Mouse (Mus musculus): Measurements from ENCODE around the gene Srpx.

Gene Srpx

DNA sequence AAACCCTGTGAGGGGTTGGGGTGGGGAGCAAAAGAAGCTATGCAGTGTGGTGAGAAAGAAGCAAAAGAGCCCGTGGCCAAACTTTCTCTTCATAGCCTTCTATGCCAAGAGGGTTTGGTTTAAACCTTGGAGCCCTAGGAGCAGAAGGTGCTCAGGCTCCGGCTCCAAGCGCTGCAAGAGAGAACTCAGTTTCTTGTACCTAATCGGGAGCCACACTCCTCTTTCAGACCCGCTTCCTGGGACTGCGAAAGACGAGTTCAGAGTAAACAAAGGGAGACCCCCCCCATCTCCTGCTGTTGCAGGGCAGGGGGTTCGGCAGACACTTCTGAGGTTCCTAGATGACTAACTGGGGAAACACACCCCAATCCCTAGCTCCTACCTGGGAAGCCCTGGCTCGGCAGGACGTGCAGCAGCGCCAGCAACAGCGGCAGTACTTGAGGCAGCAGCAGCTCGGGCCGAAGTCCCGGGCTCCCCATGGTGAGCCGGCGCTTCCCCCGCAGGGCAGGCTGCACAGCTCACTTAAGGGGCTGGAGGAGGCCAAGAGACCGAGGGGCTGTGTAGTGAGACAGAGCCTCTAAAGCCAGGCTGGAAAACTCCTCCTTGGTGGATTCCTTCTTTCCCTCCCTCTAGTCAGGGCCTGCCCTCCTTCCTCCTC lies at the start of gene Srpx:
Gene Srpx (minus strand): TSS at position 645 of the 655 bp plus-strand sequence.
- in situ Hi-C loops (cut with MboI, MseI) = no loop called here

DNA sequence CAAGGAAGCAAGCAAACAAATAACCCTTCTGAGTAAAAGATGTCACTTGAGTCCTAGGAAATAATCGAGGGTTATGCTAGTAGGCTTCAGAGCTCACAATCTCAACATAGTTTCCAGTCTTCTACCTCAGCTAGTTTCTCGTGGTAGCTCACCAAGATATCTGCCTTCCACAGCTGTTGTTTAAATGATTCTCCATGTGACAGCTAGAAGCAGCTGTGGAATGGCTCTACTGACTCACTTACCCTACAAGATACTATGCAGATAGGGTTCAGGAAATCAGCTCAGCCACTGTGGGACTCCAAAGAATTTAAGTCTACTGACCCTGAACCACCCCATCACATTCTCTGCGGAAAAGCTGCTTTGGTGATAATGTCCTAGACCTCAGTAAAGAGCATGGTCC lies 34.9 kb upstream of the Srpx start:
- in situ Hi-C loops (cut with MboI, MseI) = no loop called here

DNA sequence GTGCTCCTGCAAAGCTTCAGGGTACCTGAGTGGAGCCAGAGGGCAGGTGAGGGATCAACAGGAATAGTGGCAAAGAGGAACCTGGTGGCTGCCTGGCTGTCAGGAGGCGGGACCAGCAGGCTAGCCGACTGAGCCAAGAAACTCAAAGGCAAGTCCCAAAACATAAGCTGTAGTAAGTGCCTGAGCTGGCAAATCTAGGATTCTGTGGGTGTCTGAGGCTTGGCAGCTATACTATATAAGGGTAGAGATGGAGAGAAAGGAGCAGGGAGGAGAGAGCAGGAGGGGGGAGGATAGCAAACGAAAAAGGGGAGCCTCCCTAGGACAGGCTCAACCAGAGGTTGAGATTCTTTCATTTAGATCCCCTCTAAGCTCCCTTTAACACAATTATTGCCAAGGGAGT lies 1.7 kb downstream of the Srpx start:
- in situ Hi-C loops (cut with MboI, MseI) = no loop called here

DNA sequence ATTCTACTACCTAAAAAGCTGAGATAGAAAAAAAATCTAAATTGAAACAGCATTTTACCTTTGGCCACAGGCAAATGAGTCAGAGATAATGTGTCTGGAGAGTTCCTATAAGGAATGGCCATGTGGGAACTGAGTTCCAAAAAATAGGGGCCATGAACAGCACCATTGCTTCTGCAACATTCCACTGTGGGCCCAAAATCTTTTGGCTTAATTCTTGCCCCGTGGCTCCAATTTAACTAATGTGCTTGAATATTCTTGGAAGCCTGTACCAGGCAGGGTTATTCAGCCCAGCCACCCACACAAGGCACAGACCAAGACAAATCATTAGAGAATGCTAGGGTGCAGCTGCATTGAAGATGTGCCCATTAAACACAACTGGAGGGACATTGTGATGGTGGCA lies 6.8 kb downstream of the Srpx start:
- in situ Hi-C loops (cut with MboI, MseI) = no loop called here

DNA sequence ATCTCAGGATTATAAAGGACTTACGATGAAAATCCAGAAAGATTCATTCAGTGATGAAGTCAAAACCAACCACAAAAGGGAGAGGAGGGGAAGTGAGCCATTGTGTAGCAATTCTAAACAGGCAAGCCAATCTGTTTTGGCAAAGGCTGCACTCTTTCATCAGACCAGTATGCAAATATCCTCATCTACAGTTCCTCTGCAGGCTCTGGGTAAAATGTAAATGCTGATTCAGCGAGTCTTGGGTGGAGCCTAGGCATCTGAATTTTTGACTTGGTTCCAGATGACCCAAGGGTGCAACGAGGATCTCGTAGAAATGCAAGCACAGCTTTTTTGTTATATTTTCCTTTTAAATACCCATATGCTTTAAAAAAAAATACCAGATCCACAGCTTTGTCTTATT lies 9.0 kb downstream of the Srpx start:
- in situ Hi-C loops (cut with MboI, MseI) = no loop called here

DNA sequence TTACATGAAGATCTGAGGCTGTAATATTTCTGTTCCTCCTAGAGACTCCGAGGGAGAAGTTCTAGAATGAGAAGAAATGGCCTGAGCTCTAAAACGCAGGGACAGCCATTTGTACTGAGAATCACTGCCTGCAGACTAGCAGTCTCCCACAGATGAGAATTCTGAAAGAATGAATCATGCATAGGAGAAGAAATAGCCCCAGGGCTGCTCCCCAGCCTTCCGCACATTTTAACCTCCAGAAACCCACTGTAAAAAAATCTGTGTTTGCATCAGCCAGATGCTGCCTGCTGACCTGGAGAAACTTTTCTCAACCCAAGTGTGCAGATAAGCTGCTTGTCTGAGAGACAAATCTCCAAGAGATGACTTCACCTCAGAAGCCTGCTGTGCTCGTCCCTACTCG lies 12.0 kb downstream of the Srpx start:
- in situ Hi-C loops (cut with MboI, MseI) = no loop called here

DNA sequence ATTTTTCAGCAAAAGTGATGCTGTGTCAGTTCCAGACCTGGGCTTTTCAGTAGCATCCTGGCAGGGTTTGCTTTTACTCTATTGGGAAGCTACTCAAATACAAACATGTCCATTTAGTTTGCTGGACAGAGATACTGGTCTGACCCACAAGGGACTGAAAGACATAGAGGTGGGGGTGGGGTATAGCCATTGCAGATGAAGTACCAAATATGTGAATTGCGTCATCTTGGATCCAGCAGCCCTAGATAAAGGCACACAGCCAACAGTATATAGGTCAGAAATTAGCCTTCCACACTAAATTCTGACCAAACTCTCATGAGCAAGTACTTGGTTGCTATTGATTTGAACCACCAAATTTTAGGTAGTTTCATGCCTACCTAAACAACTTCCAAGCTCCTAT lies 14.8 kb downstream of the Srpx start:
- in situ Hi-C loops (cut with MboI, MseI) = no loop called here

DNA sequence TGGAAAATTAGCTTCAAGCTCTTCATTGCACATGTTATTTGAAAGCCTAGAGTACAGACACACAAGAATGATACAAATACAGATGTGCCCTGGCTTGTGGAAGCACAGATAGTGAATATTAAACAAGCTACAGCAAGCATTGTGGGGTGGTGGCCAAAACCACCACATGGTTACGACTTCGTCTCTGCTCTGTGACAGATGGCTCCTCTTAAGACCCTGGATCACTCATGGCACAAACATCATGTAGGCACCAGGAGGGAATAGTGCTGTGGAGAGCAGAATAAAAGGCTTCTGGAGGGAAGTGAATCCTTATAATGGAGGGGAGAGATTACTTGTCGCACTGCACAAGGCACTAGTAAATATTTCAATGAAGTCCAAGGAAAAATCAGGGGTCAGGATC lies 21.7 kb downstream of the Srpx start:
- in situ Hi-C loops (cut with MboI, MseI) = no loop called here

DNA sequence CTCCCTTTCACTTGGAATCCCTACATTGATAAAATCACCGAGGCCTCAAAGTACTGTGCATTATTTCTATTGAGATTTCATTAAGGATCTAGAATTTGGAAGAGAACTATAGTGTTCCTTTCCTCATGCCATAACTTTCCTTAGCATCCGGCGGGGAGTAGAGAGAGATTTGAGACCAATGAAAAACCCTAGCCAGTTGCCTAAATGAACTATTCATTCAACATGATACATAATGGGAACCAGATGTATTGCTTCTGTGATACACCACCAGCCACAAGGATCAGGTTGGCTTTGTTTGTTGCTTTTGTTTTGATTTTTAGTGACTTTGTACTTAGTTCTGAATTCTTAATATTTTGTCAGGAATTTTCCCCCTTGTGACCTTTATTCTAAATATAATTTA lies 37.1 kb downstream of the Srpx start:
- in situ Hi-C loops (cut with MboI, MseI) = no loop called here

DNA sequence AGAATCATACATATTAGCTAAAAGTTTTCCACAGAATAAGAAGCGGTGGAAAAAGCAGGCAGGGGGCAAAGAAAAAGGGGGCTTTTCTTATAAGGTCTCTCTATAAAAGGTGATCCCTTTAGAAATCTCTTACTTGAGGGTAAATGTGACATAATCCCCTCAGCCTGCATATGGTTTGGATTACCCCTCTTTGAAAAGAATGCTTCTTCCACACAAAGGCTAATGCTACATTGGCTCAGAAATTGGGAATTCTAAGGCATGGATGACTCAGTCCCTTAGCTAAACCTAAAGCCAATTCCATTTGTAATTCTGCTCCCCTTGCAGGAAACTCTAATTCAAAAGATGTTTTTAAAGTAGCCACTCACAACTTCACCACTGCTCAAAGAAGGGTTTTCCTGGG lies 37.5 kb downstream of the Srpx start:
- in situ Hi-C loops (cut with MboI, MseI) = no loop called here

DNA sequence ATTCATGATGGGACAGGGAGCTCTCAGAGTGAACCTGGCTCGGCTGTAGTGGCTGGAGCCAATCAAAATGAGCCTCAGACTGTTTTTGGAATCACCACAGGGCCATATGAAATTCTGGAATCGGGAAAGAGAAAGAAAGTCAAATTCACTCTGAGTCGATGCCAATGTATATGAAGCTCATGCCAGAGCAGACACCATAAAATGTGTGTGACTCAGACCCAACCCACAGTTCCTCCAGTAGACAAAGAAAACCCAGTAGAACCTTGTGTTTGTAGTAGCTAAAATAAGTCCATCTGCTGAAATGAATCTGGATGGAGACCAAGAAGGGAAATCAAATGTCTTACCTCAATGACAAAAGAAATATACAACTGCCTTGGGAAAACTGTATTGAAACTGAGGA lies 43.5 kb downstream of the Srpx start:
- in situ Hi-C loops (cut with MboI, MseI) = no loop called here

DNA sequence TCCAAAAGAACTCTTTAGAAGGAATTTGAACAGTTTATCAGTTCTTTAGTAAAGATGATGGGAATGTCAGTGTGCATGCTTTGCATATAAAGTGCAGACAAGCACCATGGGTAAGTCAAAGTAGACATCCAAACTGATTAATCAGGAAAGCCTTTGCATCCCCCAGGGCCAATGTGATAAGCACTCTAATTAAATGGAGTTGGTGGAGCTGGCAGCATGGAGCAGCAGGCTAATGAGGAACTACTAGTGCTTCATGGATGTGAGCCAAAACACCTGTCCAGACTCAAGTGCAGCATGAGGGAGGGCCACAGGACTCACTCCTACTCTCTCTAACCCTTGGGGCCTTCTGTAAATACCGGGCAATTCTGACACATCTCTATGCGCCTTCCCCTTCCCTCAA lies 46.0 kb downstream of the Srpx start:
- in situ Hi-C loops (cut with MboI, MseI) = no loop called here

DNA sequence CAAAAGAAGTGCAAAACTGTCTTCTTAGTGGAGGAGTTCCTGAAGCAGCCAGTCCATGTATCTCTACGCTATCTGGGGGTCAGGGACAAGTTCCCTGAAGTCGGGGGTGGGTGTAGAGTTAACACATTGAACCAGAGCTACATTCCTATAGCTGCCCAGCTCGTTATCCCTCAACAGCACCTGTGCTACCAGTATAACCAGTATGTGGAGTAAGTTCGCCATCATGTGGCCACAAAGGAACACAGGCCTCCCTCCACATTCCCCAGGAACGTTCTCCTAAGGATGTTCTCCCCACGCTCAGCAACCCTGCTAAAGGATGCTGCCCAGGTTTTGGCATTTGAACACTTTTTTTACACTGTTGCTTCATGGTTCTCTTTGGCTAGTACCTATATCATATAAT lies 46.8 kb downstream of the Srpx start:
- in situ Hi-C loops (cut with MboI, MseI) = no loop called here

DNA sequence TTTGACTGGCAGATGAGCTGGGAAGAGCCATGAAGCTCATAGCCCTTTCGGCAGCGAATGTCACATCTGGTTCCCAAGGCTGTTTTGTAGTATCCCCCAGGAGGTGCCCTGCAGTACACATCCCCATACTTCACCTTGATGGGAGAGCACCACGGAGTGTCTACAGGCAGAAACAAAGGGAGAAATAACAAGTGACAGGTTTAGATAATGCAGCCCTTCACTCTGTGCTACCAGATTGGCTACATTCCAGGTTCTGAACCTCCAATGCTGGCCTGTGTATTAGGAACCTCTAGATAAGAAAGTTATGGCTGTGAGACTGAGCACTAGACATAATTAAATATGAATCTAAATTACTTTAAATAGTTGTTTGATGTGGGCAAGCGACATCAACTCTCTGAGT lies 48.1 kb downstream of the Srpx start:
- in situ Hi-C loops (cut with MboI, MseI) = loop anchor here (5.0 kb wide), 1 partner anchor 67 kb away; no protein-coding TSS in a partner anchor

DNA sequence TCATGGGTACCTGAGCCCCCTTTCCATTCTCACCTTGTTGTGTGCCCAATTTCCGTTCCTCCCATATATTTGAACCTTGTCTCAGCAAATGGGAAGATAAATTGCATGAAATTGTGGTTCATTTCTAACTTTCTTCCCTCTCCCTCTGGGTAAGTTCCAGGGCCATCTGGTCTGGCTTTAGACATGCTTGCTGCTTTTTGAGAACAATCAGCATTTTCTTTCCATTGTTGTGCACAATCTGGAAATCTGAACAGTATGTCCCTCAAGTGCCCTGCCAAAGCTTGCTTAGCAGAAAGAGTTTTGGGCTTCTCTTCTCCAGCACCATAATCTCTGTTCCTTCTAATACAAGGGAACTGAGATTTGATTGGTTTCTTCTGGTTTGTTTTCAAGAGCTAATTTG lies 53.7 kb downstream of the Srpx start:
- in situ Hi-C loops (cut with MboI, MseI) = no loop called here

DNA sequence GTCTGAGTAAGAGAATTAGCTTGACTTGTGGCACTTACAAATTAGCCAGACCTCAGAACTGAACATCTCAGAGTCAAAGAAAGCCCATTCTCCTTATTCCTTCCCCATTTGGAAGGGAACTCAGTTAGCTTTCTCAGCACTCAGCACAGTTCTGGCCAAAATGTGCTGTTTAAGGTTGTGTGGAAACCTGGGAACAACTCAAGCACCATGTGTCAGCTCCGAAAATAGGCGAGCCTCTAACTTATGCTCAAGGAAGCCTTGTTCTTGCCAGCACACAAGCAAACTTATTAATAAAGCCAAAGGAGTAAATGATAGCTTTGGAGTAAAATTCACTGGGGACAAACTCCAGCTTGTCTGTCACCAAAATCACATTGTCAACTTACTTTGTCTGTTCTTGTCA lies 54.1 kb downstream of the Srpx start:
- in situ Hi-C loops (cut with MboI, MseI) = no loop called here

DNA sequence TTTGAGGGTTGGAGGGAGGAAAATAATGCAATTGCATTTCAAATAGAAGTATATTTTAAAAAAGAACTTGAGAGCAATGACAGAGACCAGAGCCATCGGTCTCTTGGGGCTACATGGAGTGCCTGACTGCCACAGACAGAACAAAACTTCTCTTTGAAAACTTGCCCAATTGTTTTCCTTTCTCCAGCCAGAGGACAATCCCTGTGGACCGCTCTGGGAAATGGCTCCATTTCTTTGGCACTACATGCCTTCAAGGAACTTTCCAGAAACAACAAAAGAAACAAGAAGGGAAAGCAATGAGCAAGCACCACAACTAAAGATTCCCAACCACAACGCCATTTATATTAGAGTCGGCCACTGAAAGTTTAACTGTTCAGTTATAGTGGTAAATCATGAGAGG lies 55.3 kb downstream of the Srpx start:
- in situ Hi-C loops (cut with MboI, MseI) = no loop called here

DNA sequence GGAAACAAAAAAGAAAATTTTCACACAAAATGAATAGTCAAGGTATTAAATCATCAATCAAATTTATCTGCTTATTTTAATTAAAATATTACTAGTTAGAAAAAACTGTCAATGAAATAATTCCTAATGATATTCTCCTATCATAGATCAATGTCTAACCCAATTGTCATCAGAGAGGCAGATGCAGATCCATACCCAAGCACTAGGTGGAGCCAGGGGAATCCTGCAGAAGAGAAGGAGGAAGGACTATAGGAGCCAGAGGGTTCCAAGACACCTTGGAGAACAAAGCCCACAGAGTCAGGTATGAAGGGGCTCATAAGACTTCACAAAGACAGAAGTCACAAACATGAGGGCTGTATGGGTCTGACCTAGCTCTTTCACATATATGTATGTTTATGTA lies 82.8 kb downstream of the Srpx start:
- in situ Hi-C loops (cut with MboI, MseI) = no loop called here

DNA sequence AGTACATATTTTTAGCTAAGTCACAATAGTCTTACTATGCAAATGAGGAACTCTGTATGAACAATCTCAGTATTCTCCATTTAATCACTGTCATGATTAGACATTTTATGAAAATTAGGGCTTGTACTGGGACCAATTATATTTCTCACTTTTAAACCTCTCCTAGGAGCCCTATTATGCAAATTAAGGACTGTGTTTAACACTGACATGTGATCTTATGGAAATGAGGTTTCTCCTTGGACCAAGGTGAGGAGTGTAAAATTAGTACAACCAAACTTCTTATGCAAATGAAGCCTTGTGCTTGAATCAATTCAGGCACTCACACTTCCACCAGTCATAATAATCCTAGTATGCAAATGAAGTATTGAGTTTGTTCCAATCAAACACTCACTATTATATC lies 107.3 kb downstream of the Srpx start:
- in situ Hi-C loops (cut with MboI, MseI) = no loop called here

DNA sequence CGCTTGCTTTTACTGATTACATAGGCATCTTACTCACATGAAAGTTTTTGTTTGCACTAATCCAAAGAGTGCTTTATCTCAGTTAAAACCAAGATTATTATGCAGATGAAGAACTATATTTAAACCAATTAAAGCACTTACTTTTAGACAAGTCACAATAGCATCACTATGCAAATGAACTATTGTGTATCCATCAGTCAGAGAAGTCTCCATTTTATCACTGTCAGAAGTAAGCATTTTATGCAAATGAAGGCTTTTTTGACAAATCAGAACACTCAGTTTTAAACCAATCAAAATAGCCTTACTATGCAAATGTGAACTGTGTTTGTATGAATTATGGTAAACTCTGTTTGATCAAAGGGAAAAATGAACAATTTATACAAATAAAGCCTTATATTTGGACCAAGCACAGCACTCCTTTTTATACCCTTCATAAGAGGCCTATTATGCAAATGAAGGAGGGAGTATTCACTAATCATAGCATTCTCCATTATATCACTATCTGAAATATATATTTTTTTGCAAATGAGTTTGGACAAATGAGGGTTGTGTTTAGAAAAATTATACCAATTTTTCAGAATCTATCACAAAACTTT lies 109.7 kb downstream of the Srpx start:
- in situ Hi-C loops (cut with MboI, MseI) = no loop called here

DNA sequence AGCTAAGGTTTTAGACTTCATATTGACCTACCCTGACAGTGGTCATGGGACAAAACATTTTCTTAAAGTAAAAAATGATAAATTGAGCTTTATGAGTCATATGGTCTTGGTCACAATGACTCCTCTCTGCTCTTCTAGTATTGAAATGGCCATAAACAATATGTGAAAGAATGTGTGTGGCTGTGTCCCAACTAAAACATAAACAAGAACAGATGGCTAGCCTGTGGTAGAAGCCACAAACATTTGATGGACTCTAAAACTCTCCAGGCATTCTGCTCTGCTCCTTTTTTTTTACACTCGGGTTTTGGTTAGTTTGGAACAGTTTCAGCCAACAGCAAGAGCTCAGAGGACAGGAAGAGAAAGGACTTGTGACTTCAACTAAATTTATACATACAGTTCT lies 111.6 kb downstream of the Srpx start:
- in situ Hi-C loops (cut with MboI, MseI) = no loop called here

DNA sequence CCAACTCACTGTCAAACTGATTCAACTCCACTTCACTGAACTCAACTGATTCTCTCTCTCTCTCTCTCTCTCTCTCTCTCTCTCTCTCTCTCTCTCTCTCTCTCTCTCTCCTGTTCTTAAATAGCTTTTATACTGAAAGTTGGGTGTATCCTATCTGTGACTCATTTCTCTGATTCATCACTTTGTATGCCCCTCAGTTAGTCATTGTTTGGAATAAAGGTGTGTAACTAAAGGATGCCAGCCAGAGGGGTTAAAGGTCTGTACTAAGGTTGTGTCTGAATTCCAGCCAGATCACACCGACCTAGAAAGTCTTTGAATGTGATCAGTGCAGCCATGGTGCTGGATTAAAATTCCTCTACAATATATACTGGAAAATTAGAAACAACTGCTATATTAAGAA lies 116.8 kb downstream of the Srpx start:
- in situ Hi-C loops (cut with MboI, MseI) = loop anchor here (5.0 kb wide), 1 partner anchor 67 kb away; no protein-coding TSS in a partner anchor
